Mouse (Mus musculus) midbrain, postnatal 0 days (tissue): ENCODE data around the gene Gm42688. TPM values are rescaled to one million over a fixed set of nuclear protein-coding genes. Genes with fewer than 3 reads are reported as not detected.

Source experiments
- ATAC-seq: fragments of 200-750 bp; cut with Nextera tagmentation; 2 replicates; pipeline ENCODE4 v1.8.0; 2017; ENCODE audit warnings: moderate number of reproducible peaks, mild to moderate bottlenecking, moderate TSS enrichment, moderate library complexity; ENCODE audit not compliant: low FRiP score
- DNase-seq: peaks from one replicate; pipeline ENCODE4 v3.0.0-alpha.2; 2015; ENCODE audit warnings: low spot score
- H3K27ac ChIP-seq: fragments of 300-500 bp; sonication (generic); 2 replicates; pipeline ENCODE4 v1.5.1; 2014; ENCODE audit warnings: low read depth, mild to moderate bottlenecking, low read length, mixed read lengths
- H3K27me3 ChIP-seq: fragments of 300-500 bp; sonication (generic); 2 replicates; pipeline ENCODE4 v1.6.1; 2014; ENCODE audit warnings: low read length, control low read depth, mixed read lengths; ENCODE audit not compliant: insufficient read depth
- H3K36me3 ChIP-seq: fragments of 300-500 bp; sonication (generic); 2 replicates; pipeline ENCODE4 v1.6.1; 2014; ENCODE audit warnings: low read length, control low read depth, mixed read lengths; ENCODE audit not compliant: insufficient read depth
- H3K4me1 ChIP-seq: fragments of 300-500 bp; sonication (generic); 2 replicates; pipeline ENCODE4 v1.6.1; 2014; ENCODE audit warnings: mild to moderate bottlenecking, control low read depth, antibody characterized with exemption, low read length, mixed read lengths; ENCODE audit not compliant: insufficient read depth
- H3K4me2 ChIP-seq: fragments of 300-500 bp; sonication (generic); 2 replicates; pipeline ENCODE4 v1.6.1; 2014; ENCODE audit warnings: low read depth, mild to moderate bottlenecking, low read length, mixed read lengths; ENCODE audit not compliant: poor library complexity, severe bottlenecking
- H3K4me3 ChIP-seq: fragments of 300-500 bp; sonication (generic); 2 replicates; pipeline ENCODE4 v1.5.1; 2014; ENCODE audit warnings: low read depth, mild to moderate bottlenecking, low read length, moderate library complexity
- H3K9ac ChIP-seq: fragments of 300-500 bp; sonication (generic); replicated peaks from 2 replicates; pipeline ENCODE4 v1.6.1; 2014; ENCODE audit warnings: mild to moderate bottlenecking, low read length, moderate library complexity, mixed read lengths; ENCODE audit not compliant: poor library complexity, severe bottlenecking
- H3K9me3 ChIP-seq: fragments of 300-500 bp; sonication (generic); 2 replicates; pipeline ENCODE4 v1.6.1; 2016; ENCODE audit warnings: low read length, control low read depth
- CTCF ChIP-seq: IDR thresholded peaks from 2 replicates; pipeline ENCODE4 v1.5.1; 2016; ENCODE audit warnings: antibody characterized with exemption, mild to moderate bottlenecking
- WGBS: fragments of 180-500 bp; shearing (Covaris S2); extraction: QIAGEN DNeasy Blood & Tissue Kit; methylation state at CpG from one replicate; pipeline ENCODE4 v1.1.7; 2014; 5-methylcytosine and 5-hydroxymethylcytosine counted together
- polyA plus RNA-seq: library from polyadenylated mRNA; unstranded; fragments of >200 nt; fragmentation: Nextera tagmentation; extraction: Ambion mirVana; gene quantifications from 2 replicates; pipeline ENCODE4 v1.2.1, GENCODE M21; 2015
- total RNA-seq: library from RNA; depleted of rRNA; stranded (reverse); fragments of >200 nt; gene quantifications from 2 replicates; pipeline ENCODE4 v1.2.3, GENCODE M21; 2014

Gm42688 gene
- total and polyA plus RNA-seq, 2 experiments from 2014 or later: 3.5 to 4.4 TPM

DNA sequence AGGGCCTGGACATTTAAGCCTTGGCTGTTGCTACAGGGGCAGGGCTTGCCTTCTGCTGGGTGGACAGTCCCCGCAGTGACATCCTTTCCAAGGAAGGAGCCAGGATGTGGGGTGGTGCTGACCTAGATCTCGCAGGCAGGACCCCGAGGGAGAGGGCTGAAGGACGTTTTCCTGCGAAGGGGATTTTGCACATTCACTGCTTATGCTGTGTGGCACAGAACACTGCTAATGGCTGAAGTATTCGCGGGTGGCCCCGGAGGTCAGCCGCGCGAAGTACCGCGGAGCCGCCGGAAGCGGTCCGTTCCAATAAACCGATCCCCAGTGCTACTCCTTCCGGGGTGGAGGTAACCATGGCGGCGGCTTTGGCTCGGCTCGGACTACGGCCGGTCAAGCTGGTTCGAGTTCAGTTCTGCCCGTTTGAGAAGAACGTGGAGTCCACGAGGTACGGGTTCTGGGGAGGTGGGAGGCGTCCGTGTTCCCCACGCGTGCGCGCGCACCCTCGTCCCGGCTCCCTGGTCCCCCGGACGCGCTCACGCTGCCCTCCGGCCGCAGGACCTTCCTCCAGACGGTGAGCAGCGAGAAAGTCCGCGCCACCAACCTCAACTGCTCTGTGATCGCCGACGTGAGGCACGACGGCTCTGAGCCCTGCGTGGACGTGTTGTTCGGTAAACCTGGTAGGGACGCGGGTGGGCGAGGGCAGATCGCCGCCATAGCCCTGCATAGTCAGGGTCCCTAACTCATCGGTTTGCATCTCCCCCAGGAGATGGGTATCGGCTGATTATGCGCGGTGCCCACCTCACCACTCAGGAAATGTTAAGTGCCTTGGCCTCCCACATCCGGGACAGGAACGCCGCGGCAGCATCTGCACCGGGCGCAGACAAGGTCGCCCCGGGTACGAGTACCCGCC lies 7.6 kb downstream of the Gm42688 start, which contains the start of gene Mrpl53:
TSS of gene Mrpl53 (plus strand) at position 279 of the 907 bp plus-strand sequence.
- 1% methylated on average over 76 of the region's 76 CpGs for WGBS
- Histone ChIP-seq H3K4me2 (peak within 1 kb of the TSS; percentile 88), H3K27ac (peak within 1 kb of the TSS; percentile 89), H3K9me3 (no peaks in the 10 kb centered on the region), H3K36me3 (peaks cover 17% of the 10 kb centered on the region; the same call in 1 of the 2 replicates), H3K27me3 (no peaks in the 10 kb centered on the region), H3K4me3 (peak within 1 kb of the TSS; percentile 81), H3K4me1 (peaks cover 10% of the 10 kb centered on the region; the same call in 1 of the 2 replicates), H3K9ac (peak within 1 kb of the TSS; percentile 81)
- DNase-seq (peak; percentile 87), ATAC-seq (peak; percentile 90)
- TF ChIP-seq CTCF: no peak

DNA sequence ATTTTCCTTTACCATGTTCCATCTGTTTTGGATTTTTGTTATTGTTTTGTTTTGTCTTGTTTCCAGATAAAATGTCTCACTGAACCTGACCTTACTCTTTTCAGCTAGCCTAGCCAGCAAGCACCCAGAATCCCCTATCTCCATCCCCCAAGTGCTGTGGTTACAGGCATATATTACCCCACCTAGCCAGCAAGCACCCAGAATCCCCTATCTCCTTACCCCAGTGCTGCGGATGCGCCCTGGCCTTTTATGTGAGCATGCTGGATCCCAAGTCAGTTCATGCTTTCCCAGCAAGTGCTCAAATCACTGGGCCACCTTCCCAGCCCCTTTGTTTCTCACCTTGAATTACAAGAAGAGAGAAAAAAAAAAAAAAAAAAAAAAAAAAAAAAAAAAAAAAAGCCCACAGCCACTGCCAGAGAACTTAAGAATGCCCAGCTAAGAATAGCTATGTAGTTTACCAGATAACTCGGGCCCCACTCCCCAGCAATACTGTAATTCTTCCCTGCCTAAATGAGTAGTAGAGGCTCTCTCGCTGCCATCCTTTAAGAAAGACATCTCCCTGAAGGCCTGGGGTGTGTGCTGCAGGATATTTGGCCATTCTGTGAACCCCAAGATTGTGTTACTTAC lies 10.2 kb downstream of the Gm42688 start:
- Histone ChIP-seq H3K4me2 (no peak overlapping the region), H3K27ac (no peak overlapping the region), H3K27me3 (no peaks in the 10 kb centered on the region), H3K36me3 (0 out of 2 replicates have a peak, but pooled peaks cover 8% of the 10 kb centered on the region), H3K9ac (no peak overlapping the region), H3K9me3 (no peaks in the 10 kb centered on the region), H3K4me1 (peaks cover 10% of the 10 kb centered on the region; the same call in 1 of the 2 replicates), H3K4me3 (no peak overlapping the region)
- ATAC-seq (no peak), DNase-seq (no peak)
- 93% methylated on average over 4 of the region's 4 CpGs for WGBS
- no peak for TF ChIP-seq CTCF

DNA sequence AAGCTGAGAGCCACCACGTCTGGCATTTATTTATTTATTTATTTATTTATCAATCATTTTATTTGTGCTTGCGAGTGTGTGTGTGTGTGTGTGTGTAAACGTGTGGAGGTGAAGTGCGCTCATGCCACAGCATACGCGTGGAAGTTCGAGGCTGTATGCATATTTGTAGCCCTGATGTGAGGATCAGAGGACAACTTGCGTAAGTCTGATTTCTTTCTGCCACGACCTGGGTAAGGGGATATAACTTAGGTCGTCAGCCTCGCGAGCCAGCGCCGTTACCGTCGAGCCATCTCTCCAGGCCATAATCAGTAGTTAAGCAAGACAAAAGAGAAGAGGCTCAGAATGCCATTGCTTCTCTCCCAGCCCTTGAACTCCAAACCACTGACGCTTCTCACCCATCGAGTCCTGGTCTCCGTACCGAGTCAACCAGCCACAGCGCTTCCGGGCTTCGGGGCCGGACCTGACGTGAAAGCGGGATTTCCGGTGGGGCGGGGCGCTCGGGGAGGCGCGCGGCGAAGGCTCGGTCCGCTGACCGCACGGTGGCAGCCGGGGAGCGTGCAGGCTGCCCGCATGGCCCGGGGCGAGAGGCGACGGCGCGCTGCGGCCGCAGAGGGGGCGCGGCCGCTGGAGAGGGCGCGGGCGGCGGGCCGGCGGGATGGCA lies 13.7 kb downstream of the Gm42688 start, which contains the start of gene Mogs:
TSS of gene Mogs (plus strand) at position 486 of the 661 bp plus-strand sequence.
- Histone ChIP-seq H3K27ac (peak within 1 kb of the TSS; percentile 82), H3K9me3 (no peaks in the 10 kb centered on the region), H3K36me3 (peaks cover 19% of the 10 kb centered on the region), H3K4me3 (peak within 1 kb of the TSS; percentile 72), H3K9ac (peak within 1 kb of the TSS; percentile 66), H3K4me1 (peaks cover 4% of the 10 kb centered on the region; the same call in 1 of the 2 replicates), H3K27me3 (no peaks in the 10 kb centered on the region), H3K4me2 (peak within 1 kb of the TSS; percentile 94)
- TF ChIP-seq CTCF: peak; percentile 52
- WGBS: 1% methylated on average over 47 of the region's 58 CpGs
- peak; percentile 91 for DNase-seq
- ATAC-seq: peak; percentile 86

DNA sequence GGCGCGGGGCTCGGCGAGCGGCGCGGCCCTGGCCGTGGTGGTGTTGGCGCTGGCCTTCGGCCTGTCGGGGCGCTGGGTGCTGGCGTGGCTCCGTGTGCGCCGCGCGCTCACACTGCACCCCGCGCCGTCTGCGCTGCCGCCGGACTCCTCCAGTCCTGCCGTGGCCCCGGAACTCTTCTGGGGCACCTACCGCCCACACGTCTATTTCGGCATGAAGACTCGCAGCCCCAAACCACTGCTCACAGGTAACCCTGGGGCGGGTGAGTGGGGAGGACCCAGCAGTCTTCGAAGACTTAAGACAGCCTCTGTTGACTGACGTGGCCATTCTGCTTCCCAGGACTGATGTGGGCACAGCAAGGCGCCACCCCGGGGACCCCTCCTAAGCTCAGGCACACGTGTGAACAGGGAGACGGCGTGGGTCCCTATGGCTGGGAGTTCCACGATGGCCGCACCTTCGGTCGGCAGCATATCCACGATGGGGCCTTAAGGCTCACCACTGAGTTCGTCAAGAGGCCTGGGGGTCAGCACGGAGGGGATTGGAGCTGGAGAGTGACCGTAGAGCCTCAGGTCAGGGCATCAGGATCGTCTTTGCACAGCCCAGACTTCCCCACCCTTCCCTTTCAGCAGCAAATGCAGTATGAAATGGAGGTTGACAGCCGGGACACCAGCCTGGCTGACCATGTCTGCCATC lies 14.4 kb downstream of the Gm42688 start:
- H3K36me3 ChIP-seq: peaks cover 19% of the 10 kb centered on the region
- H3K27ac ChIP-seq: peak overlapping the region; percentile 82
- H3K9ac ChIP-seq: peak overlapping the region; percentile 66
- peaks cover 9% of the 10 kb centered on the region; the same call in 1 of the 2 replicates for H3K4me1 ChIP-seq
- H3K27me3 ChIP-seq: no peaks in the 10 kb centered on the region
- H3K4me3 ChIP-seq: peak overlapping the region; percentile 72
- H3K4me2 ChIP-seq: peak overlapping the region; percentile 94
- DNase-seq (peak; percentile 23), ATAC-seq (peak; percentile 64)
- TF ChIP-seq CTCF: no peak
- H3K9me3 ChIP-seq: no peaks in the 10 kb centered on the region
- 2% methylated on average over 34 of the region's 48 CpGs for WGBS
